Mouse (Mus musculus) spleen, adult 18-20 months (tissue): ENCODE results near the gene Ampd2.
A peak's percentile ranks its signal among the peaks of the same experiment; 100 is the strongest.

ENCODE experiments used
- DNase-seq, 2 experiments: peaks; one replicate each; pipeline ENCODE4 v3.0.0; 2022; ENCODE audit warnings: mixed read lengths in 2 of 2

The Ampd2 gene

DNA sequence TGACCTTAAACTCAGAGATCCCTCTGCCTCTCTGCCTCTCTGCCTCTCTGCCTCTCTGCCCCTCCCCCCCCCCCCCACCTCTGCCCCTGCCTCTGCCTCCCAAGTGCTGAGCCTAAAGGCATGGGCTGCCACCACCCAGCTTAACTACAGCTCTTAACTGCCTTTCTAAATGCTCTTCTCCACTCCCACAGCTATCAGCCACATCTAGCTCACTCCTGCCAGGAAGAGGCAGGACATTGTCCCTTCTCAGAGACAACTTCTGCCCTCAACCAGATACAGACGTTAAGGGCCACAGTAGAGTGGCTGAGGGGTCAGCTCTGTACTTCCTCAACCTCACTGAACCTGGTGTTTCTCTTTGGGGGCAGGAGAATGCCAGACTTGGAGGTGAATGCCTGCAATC, 17.6 kb downstream of the Ampd2 start:
- DNase-seq = no peak

DNA sequence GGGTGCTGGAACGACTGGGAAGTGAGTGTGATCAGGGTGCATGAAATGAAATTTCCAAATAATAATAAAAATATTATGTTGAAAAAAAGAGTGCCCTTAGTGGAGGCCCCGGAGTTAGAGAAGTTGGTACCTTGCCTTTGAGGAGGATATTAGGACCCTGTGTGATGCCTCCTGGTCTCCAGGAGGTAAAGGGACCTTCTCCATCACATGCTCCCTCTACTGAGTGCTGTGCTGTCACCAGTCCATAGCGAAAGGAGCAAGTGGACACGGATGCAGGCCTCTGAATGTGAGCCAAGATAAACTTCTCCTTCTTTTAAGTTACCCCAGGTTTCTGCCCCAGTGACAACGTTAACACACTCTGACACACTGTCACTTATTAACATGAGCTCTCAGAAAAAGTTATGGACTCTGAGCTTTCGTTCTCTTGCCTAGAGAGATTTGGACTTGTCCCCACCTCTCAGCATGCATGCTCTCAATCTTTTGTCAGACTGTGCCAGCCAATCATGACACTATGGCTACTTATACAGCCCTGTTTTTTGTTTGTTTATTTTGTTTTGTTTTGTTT, 19.0 kb downstream of the Ampd2 start:
- DNase-seq = no peak

DNA sequence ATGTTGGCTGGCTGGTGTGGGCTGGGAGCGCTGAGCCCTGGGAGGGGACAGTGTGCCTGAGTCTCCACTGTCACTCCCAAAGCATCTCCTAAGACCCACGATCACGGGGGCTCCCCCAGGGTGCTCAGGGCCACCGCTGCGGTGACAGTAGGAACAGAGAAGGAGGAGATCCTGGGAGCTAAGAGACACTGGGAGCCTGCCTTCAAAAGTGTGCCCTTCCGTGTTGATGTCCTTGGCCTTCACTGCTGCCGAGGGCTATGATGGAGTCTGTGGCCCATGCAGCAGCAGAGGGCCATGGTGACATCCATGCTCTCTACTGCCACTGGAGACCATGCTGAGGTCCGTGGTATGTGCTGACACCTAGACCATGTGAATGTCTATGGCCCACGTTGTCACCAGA, 20.9 kb downstream of the Ampd2 start:
- DNase-seq = no peak

DNA sequence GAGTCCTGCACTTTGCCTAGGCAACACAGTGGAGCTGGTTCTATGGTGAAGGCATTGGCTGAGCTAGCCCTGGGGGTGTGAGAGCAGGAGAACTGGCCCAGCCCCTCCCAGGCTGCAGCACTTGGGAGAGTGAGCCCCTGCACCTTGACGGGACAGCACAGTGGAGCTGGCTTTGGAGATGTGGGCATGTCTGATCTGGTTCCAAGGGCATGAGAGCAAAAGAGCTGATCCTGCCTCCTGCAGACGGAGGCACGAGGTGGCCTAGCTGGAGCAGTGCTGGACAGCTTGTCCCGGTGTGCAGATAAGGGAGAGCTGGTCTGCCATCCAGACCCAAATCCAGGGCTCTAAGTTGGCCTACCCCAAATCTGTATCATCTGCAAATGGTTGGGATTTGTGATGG, 21.8 kb downstream of the Ampd2 start:
- DNase-seq = no peak

DNA sequence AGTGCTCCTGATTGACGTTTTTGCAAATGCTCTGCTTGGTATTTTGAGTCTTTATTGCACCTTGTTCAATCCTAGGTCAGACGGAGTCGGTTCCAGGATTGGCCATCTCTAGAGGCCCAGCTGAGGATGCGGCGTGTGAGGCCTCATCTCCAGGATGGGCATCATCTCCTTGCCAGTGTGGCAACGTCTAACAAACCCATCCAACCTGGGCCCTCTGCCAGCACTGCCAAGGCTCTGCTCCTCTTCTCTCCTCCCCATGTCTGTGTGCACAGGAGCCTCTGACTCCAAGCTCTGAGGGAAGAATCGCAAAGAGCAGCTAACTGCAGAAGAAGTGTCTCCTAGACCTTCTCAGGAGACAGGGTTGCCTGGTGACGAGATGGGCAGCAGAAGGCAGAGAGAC, 23.8 kb downstream of the Ampd2 start:
- DNase-seq = no peak

DNA sequence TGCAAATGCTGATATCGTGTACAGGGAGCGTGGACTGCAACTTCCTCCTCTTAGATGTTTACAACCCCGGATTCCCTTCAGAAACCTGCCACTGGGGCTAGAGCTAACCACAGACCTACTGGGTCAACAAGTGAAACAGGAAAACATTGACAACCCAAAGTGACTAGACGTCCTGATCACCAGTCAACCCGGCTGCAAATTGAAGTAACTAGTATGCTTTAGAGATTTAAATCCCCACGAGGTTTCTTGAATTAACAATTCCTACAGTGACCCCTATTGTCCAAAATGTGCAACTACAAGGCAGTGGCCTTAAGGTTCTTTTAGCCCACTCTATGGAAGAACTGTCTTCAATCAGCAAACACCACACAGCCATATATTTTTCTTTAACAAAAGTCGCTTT, 25.0 kb downstream of the Ampd2 start:
- peak in 1 of 2 experiments; percentile 40 for DNase-seq

DNA sequence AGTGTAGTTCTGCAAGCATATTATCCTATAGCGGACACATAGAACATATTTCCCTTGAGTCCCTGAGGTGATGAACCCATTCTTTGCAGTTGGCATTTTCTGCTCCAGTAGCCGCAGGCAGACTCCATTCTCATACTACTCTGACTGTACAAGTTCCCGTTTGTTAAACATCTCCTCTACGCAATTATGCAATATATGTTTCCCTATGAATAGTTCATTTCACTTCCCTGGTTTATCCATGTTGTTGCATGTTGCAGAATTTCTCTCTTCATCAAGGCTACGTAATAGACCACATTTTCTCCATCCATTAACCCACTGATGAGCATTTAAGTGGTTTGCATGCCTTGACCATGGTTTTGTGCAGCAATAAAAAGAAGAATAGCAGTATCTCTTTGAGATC, 36.0 kb downstream of the Ampd2 start:
- DNase-seq = no peak

DNA sequence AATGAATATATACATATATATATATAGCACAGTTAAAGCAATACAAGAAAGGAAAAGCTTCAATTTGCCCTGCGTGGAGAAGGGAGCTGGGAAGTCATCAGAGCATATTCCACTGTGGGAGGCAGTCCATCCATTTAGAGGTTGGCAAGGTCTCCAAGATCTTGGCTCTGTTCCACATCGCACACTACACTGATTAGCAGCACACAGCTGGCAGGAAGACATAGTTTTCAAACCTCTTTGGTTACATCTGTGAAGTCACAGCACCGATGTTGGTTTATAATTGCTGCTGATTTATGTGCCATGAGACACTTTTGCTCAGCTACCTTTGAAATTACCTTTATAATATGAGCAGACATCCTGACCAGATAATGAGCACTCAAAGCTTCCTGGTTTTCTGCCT, 38.1 kb downstream of the Ampd2 start:
- no peak for DNase-seq

DNA sequence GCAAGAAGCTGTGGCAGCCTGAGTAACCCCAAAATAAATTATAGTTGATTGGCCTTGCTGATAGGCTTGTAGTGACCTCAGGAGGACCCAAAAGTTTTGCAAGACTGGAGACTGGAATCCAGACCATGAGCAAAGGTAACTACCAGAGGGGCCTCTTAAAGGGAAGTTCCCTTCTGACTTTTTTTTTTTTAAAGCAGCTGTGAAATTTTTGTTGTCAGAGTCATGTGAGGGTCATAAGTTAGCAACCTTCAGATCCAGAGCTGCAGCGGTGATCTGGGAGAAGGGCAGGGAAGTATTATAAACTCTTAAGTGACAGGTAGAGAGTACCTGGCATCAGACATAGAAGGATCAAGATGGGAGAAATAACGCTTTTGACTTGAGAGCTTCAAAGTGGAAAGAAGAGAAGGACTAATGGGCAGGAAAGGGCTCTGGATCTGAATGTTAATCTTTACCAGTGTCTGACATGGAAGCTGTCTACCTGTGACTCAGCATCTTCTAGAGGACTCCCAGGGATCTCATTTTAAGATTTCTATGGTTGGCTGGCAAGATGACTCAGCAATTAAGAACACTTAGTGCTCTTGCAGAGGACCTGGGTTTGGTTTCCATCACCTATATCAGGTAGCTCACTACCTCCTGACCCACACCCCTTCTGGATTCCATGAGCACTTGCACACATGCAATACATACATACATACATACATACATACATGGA, 39.4 kb downstream of the Ampd2 start:
- DNase-seq = no peak

DNA sequence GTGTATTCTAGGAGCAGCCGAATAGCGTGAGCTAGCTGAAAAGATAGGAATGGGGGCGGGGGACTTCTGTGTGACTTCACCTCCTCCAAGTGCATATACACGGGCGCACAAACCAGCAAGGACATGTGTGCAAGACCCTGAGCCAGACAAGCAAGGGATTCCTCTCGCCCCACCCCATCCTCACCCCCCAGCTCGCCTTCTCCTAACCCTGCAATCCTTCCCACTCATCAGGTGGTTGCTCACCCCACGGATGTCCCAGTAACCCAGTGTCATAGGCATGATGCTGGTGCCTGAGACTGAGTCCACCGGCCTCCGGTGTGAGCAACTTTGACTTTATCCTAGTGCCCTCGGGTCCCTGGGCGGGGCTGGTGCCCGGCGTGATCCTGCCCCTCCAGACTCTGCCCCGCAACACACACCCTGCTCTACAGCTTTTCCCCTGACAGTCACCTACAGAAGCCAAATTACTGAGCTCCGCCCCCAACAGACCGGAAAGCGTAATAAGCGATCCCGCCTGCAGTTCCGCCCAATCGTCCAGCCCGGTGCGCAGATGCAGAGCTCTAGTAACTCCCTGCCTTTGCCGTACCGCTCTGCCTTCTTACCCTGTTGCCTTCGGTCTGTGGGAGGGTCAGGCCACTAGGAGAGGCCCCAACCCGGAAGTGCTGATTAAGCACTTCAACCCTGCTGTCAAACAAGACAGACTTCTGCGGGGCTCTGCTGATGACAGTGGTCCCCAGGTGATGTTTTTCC, 41.9 kb downstream of the Ampd2 start, which contains the start of gene Gstm4:
Gstm4 (minus strand) TSS at position 501 of the 747 bp plus-strand sequence.
- peak; percentile 74 to 76 for DNase-seq

DNA sequence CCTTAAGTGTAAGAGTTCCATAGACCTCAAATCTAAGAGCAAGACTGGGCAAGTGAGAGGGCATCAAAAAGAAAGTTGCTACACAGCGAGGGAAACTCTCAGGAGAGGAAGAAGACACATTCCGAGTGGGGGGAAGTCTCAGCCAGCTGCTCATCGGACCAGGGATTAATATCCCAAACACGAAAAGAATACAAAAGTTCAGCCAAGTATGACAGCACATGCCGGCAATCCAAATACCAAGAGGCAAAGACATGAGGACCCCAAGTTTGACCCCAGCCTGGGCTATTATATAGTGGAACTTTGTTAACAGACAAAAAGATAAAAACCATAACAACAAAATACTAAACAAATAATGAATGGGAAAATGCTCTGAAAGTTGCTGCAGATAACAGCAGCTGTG, 53.3 kb downstream of the Ampd2 start:
- DNase-seq = no peak

DNA sequence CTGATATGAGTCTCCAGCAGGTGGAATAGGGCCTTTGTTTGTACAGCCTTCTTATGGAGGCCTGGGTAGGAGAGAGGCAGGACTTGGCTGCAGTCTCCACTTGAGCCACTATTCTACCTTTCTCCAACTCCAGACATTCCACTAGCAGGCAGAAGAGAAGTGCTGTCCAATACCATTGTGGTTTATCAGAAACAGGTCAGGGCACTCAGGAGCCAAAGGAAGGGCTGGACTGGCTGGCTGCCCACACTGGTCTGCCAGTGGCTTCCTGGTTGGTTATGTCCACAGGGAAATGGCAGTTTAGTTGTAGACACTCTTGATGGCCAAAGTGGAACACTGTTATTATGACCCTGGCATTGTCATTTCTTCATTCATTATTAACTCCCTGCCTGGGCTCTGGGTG, 54.3 kb downstream of the Ampd2 start:
- no peak for DNase-seq

DNA sequence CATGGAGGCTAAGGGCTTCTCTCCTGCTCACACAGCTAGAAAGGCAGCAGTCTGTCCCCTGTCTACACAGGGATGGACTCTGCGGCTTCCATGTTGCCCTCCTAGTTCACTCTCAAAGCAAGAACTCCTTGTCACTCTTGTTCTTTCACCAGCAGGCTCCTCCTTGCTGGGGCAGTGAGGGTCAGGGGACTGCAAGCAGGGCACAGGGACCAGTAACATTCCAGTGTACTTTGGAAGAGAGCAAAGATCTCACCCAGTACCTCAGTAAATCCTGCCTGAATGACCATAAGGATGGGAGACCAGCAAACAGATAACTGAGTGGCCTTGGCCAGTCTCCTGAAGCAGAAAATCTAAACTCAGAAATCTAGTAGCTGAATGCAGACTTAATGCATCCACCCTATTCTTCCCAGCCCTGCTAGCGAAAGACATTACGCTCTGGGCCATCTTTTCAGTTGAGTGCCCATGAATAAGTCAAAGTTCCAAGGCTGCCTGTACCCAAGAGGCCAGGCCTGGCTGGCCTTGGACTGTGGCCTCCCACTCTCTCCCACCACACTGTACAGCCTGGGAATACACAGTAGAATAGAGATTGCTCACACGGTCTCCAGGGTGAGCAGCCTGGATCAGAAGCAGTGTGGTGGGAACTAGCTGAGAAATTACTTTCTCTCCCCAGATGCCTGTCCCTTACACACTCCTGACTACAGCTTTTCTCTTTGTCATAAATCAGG, 57.6 kb downstream of the Ampd2 start:
- DNase-seq = no peak

DNA sequence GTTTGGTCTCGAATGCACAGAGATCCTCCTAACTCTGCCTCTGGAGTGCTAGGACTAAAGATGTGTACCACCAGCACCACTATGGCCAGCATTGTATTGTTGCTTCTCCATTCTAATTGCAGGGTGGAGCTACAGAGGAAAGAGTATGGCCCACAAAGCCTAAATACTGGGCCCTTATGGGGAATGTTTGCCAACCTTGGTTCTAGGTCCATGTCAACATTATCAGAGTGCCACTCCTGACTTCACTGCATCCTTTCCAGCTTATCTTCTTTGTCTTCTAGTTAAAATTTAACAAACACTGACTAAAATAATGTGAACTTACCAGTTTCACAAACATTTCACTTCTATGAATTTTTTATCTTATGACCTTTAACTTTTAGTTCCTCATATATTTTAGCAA, 59.9 kb downstream of the Ampd2 start:
- no peak for DNase-seq

DNA sequence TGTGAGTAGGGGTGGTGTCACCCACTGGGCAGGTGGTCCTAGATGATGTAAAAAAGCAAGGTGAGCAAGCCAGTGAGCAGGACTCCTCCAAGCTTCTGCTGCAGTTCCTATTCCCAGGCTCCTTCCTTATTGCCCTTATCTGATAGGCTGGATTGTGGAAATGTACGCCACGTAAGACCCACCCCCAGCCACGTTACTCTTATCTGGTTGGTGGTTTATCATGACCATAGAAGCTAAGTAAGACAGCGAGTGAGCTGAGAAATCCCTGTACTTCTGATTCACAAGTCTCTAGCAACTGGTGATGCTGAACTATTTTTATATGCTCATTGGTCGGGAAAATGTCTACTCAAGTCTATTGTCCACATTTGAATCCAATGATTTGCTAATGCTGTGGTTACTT, 60.4 kb downstream of the Ampd2 start:
- DNase-seq = no peak

DNA sequence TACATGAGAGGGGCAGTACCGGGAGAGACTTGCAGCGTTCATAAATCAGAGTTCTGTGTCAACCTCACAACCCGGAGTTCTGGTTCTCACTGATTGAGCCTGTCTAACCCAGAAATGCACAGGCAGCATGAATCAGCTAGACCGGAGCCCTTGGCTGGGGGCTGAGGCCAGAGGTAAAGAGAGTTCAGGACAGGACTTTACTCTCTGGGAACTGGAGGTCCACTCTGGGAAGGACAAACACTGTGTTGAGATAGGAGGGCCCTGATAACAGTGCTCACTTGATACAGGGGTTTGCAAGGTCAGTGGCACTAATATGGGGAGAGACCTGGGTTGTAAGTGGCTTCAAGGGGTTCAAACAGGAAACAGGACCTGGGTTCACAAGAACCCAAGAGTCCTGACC, 61.1 kb downstream of the Ampd2 start:
- DNase-seq = no peak
